Mouse (Mus musculus) liver, embryonic 16.5 days (tissue): ENCODE results near the gene Bcl7a. TPM values are rescaled to one million over a fixed set of nuclear protein-coding genes. Genes with fewer than 3 reads are reported as not detected.
A peak's percentile ranks its signal among the peaks of the same experiment; 100 is the strongest.

Experiments used
- ATAC-seq: fragments of 200-750 bp; cut with Nextera tagmentation; 2 replicates; pipeline ENCODE4 v1.8.0; 2017; ENCODE audit warnings: low read depth, mild to moderate bottlenecking, moderate number of reproducible peaks, moderate library complexity
- H3K27ac ChIP-seq: fragments of 300-500 bp; sonication (generic); 2 replicates; pipeline ENCODE4 v1.5.1; 2014; ENCODE audit warnings: mild to moderate bottlenecking, low read length
- H3K27me3 ChIP-seq: fragments of 300-500 bp; sonication (generic); 2 replicates; pipeline ENCODE4 v1.6.1; 2014; ENCODE audit warnings: low read depth, low read length, mixed read lengths; ENCODE audit not compliant: control insufficient read depth, insufficient read depth
- H3K36me3 ChIP-seq: fragments of 300-500 bp; sonication (generic); 2 replicates; pipeline ENCODE4 v1.6.1; 2014; ENCODE audit warnings: mild to moderate bottlenecking; ENCODE audit not compliant: control insufficient read depth, insufficient read depth
- H3K4me1 ChIP-seq: fragments of 300-500 bp; sonication (generic); 2 replicates; pipeline ENCODE4 v1.6.1; 2014; ENCODE audit warnings: low read depth, low read length, mixed read lengths; ENCODE audit not compliant: control insufficient read depth
- H3K4me2 ChIP-seq: fragments of 300-500 bp; sonication (generic); 2 replicates; pipeline ENCODE4 v1.6.1; 2014; ENCODE audit warnings: low read depth, low read length, mixed read lengths
- H3K4me3 ChIP-seq: fragments of 300-500 bp; sonication (generic); 2 replicates; pipeline ENCODE4 v1.5.1; 2014; ENCODE audit warnings: low read depth, mild to moderate bottlenecking, low read length
- H3K9ac ChIP-seq: fragments of 300-500 bp; sonication (generic); 2 replicates; pipeline ENCODE4 v1.6.1; 2014; ENCODE audit warnings: low read depth, low read length
- H3K9me3 ChIP-seq: fragments of 300-500 bp; sonication (generic); replicated peaks from 2 replicates; pipeline ENCODE4 v1.6.1; 2016; ENCODE audit warnings: low read length; ENCODE audit not compliant: control insufficient read depth
- WGBS: fragments of 180-500 bp; shearing (Covaris S2); extraction: QIAGEN DNeasy Blood & Tissue Kit; methylation state at CpG from one replicate; pipeline ENCODE4 v1.1.7; 2014; ENCODE audit not compliant: insufficient replicate concordance; 5-methylcytosine and 5-hydroxymethylcytosine counted together
- polyA plus RNA-seq: library from polyadenylated mRNA; unstranded; fragments of >200 nt; fragmentation: Nextera tagmentation; extraction: Ambion mirVana; gene quantifications from 2 replicates; pipeline ENCODE4 v1.2.1, GENCODE M21; 2015

Bcl7a gene
- polyA plus RNA-seq, result 5.5 and 6.0 TPM in 2 replicates

- WGBS, result under 1% methylated on average over 68 of the region's 69 CpGs
Observed at GRCm38 (mm10) chr5:123343707-123344627, at the start of gene Bcl7a. Bcl7a (plus strand) TSS chr5:123343834.

DNA sequence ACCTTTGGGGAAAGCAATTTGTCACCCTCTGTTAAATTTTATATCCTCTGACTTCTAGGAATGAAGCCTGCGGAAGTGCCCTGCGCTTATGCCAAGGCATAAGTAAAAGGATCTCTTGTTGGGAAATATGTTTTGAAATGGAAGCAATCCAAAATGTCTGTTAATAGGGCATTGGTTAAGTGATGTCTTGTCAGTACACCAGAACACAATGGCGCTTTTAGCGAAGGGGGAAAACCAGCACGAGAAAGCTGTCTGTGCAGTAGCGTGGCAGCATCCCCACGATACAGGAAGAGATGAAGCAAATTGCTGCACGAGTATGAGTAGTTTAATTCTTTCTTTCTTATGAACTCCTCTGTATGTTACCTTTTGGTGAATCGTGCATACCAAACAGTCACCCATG is 49.0 kb upstream of the Bcl7a start:
- Histone ChIP-seq H3K9me3 (no peaks in the 10 kb centered on the region), H3K4me3 (no peak overlapping the region), H3K36me3 (no peaks in the 10 kb centered on the region), H3K27ac (no peak overlapping the region), H3K4me2 (no peak overlapping the region), H3K4me1 (no peaks in the 10 kb centered on the region), H3K27me3 (no peaks in the 10 kb centered on the region), H3K9ac (no peak overlapping the region)
- 70% methylated on average over 9 of the region's 9 CpGs for WGBS
- ATAC-seq, result no peak

More at GRCm38 (mm10) chr5:123343707-123344627, at the start of gene Bcl7a:
- Histone ChIP-seq H3K9ac (peak within 1 kb of the TSS; percentile 84), H3K36me3 (no peaks in the 10 kb centered on the region), H3K4me3 (peak within 1 kb of the TSS; percentile 85), H3K4me2 (peak within 1 kb of the TSS; percentile 94), H3K27me3 (no peaks in the 10 kb centered on the region), H3K9me3 (no peaks in the 10 kb centered on the region), H3K27ac (peak within 1 kb of the TSS; percentile 78), H3K4me1 (peaks cover 15% of the 10 kb centered on the region)
- peak; percentile 82 for ATAC-seq

DNA sequence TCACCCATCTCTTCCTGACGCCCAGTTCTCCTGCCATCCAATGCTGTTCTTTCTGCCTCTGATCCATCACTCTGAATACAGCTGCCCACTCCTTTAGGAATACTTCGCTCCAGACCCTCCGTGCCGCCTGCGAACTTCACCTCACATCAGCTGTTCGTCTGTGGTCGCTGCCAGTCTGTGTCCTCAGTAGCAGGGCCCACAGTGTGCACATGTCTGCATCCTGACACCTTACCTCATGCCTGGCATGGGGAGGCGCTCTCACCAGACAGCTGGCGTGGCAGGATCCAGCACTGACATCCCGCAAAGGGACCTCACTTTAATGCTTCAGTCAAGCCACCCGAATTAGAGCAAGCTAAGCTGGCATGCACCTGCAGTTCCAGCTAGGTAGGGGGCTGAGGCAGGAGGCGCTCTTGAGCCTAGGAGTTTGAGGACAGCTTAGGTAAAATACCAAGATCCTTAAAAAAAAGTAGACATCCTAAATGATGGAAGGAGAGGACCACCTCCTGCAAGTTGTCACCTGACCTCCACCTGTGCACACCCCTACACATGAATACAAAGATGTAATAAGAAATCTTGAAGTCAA is 47.3 kb upstream of the Bcl7a start:
- 64% methylated on average over 12 of the region's 12 CpGs for WGBS
- no peak overlapping the region for H3K4me3 ChIP-seq
- no peak for ATAC-seq
- no peaks in the 10 kb centered on the region for H3K4me1 ChIP-seq
- no peaks in the 10 kb centered on the region for H3K27me3 ChIP-seq
- H3K36me3 ChIP-seq, result no peaks in the 10 kb centered on the region
- no peak overlapping the region for H3K27ac ChIP-seq
- H3K9me3 ChIP-seq, result no peaks in the 10 kb centered on the region
- H3K4me2 ChIP-seq, result no peak overlapping the region
- no peak overlapping the region for H3K9ac ChIP-seq

DNA sequence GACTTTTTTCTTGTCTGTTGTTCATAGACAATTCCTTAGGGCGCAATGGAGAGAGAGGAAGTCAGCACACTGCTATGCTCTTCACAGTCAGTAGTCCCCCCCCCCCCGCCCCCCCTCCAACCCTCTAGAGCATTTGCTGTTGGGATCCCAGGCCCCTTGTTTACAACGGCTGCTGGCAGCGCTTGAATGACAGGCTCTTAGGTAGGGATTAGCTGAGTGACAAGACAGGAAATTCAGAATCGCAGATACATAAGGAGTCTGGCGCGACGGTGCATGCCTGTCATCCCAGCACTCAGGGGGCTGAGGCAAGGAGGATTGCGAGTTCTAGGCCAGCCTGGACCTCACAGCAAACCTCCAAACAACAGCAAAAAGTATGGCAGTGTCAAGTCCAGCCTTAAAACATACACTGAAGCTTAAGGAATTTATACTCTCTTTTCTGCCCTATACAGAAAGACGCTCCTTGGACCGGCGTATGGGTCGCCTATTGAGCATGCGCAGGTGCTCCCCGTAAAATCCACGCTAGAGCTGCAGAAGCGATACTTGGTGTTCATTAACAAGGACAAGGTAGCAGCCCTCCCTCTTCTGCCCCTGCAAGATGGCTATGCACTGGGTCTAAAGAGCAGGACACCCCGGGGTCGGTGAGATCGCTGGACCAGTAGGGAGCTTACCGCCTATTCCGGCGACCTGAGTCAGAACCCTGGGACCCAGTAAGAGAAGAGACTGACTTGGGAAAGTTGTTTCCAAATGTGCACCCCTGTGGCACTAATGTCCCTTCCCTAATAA is 46.5 kb upstream of the Bcl7a start:
- Histone ChIP-seq H3K9me3 (no peaks in the 10 kb centered on the region), H3K36me3 (no peaks in the 10 kb centered on the region), H3K27ac (no peak overlapping the region), H3K9ac (no peak overlapping the region), H3K4me3 (no peak overlapping the region), H3K27me3 (no peaks in the 10 kb centered on the region), H3K4me2 (no peak overlapping the region), H3K4me1 (no peaks in the 10 kb centered on the region)
- 57% methylated on average over 23 of the region's 23 CpGs for WGBS
- ATAC-seq, result no peak

DNA sequence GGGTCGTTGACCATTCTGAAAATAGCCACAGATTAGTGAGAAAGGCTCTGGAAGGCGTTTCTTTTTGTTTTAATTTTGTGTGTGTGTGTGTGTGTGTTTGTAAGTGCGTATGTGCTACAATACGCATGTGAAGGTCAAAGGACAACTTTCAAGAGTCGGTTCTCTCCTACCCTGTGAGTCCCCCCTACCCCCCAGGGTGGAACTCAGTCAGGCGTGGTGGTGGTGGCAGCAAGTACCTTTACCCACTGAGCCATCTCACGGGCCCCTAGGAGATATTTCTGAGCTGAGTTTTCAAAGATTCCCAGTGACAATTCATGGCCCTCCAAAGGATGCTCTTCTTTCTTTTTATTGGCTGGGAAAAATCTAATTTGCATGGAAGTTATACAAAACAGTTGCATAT is 45.8 kb upstream of the Bcl7a start:
- H3K4me2 ChIP-seq, result no peak overlapping the region
- no peaks in the 10 kb centered on the region for H3K36me3 ChIP-seq
- no peaks in the 10 kb centered on the region for H3K4me1 ChIP-seq
- ATAC-seq, result no peak
- no peaks in the 10 kb centered on the region for H3K27me3 ChIP-seq
- WGBS, result 56% methylated on average over 7 of the region's 7 CpGs
- no peaks in the 10 kb centered on the region for H3K9me3 ChIP-seq
- H3K27ac ChIP-seq, result no peak overlapping the region
- H3K9ac ChIP-seq, result no peak overlapping the region
- H3K4me3 ChIP-seq, result no peak overlapping the region

GRCm38 (mm10) chr5:123298526-123298925 is 45.1 kb upstream of the Bcl7a start:
- no peaks in the 10 kb centered on the region for H3K36me3 ChIP-seq
- 75% methylated on average over 6 of the region's 6 CpGs for WGBS
- no peak overlapping the region for H3K4me2 ChIP-seq
- H3K4me1 ChIP-seq, result no peaks in the 10 kb centered on the region
- ATAC-seq, result no peak
- no peak overlapping the region for H3K9ac ChIP-seq
- no peaks in the 10 kb centered on the region for H3K9me3 ChIP-seq
- H3K27me3 ChIP-seq, result no peaks in the 10 kb centered on the region
- H3K27ac ChIP-seq, result no peak overlapping the region
- H3K4me3 ChIP-seq, result no peak overlapping the region

DNA sequence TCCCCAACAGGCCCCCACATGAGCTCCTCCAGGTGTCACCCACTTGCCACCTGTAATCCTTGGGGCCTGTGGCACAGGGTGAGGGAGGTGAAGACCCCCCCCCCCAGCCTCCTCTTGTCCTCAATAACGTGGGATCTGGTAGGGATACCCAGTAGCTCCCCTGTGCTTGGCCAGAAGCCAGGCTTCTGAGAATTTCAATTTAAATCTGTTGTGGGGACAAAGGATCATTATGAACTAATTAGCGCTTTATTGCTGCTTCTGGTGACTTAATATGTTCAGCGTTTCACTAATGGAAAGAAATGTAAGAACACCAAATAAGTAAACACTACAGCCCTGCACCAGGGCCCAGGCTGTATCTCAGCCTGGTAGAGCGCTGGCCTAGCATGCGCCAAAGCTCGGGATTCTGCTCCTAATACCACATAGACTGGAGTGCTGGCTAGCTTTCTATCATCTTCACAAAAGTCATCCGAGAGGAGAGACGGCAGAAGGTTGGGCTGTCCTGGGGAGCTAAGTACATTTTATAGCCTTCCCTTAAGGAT is 43.1 kb upstream of the Bcl7a start:
- WGBS, result 69% methylated on average over 8 of the region's 8 CpGs
- H3K27ac ChIP-seq, result no peak overlapping the region

DNA sequence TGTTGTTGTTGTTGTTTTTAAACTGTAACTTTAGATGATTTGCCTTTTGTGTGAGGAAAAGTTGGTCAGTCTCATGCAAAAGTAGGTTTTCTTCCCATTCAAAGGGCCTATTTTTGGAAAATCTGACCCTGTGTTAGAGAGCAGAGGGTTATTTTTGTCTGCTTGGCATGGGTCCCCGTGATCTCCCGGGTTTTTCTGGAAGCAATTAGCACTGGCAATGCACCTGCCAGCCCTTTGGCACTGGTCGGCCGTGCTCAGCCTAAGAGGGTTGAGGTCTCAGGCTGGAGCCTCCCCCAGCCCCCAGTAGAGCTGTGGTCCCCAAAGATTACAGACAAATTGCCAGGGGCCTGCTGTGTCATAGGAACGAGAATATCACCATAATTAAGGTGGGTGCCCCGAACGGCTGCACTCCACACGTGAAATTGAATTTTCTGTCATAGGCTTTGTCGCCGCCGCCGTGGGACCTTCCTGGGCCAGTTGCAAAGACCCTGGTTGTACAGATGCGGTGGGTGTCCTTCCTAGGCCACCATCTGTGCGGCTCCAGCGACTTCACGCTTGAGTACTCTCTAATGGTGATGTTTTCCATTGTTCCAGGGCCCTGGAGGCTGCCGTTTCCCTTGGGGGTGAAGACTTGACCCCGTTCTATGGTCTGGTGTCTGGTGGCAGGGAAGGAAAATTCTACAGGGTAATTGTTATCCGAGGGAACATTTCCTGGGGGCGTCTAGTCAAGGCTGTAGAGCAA is 41.7 kb upstream of the Bcl7a start:
- Histone ChIP-seq H3K9ac (no peak overlapping the region), H3K4me1 (no peaks in the 10 kb centered on the region), H3K36me3 (no peaks in the 10 kb centered on the region), H3K4me2 (no peak overlapping the region), H3K27ac (no peak overlapping the region), H3K4me3 (no peak overlapping the region), H3K27me3 (no peaks in the 10 kb centered on the region), H3K9me3 (no peaks in the 10 kb centered on the region)
- WGBS, result 72% methylated on average over 20 of the region's 20 CpGs
- ATAC-seq, result no peak

More for the DNA sequence above, 43.1 kb upstream of the Bcl7a start:
- Histone ChIP-seq H3K4me3 (no peak overlapping the region), H3K36me3 (no peaks in the 10 kb centered on the region), H3K27me3 (no peaks in the 10 kb centered on the region), H3K4me2 (no peak overlapping the region), H3K9me3 (no peaks in the 10 kb centered on the region), H3K4me1 (no peaks in the 10 kb centered on the region), H3K9ac (no peak overlapping the region)
- ATAC-seq, result no peak
